Mouse (Mus musculus): ENCODE measurements around the gene Hoxd11.

GRCm38 (mm10) chr2:74669230-74669578 is 10.2 kb upstream of the Hoxd11 start:
- no peak for TF ChIP-seq CTCF (IDR thresholded peaks at IDR 0.05; ENCODE audit: insufficient read depth, low read length)
- TF ChIP-seq POLR2A (IDR thresholded peaks at IDR 0.05; ENCODE audit: borderline replicate concordance, extremely low read depth, low read depth, low read length), result no peak
